Mouse (Mus musculus): ENCODE results near the gene Rbm48. TPM values are rescaled to one million over a fixed set of nuclear protein-coding genes. Genes with fewer than 3 reads are reported as not detected.

Gene Rbm48
- polyA plus RNA-seq, 1 experiment from 2014 or later = 15.6 TPM

DNA sequence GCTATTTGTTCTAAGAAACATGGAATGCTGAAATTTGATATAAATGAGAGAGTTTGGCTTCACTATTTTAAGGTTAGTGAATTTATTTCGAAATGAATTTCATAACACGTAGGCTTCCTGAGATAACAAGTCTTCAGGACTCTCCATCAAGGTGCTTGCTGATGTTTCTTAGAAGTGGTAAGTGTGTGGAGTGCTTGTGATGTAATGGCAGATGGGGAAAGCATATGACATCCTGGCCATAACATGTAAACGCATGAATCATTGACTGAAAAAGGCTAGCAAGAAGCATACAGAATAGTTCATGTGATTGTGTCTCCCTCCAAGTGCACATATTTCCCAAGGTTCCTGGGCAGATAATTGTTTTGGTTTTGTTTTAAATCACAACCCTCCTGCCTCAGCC, 4.4 kb upstream of the Rbm48 start:
- Histone ChIP-seq H3K36me3 (peaks cover 10% of the 10 kb centered on the region), H3K9ac (replicated peaks) (no peak overlapping the region), H3K27me3 (no peaks in the 10 kb centered on the region), H3K4me1 (peaks cover 6% of the 10 kb centered on the region; the same call in 1 of the 2 replicates), H3K9me3 (no peaks in the 10 kb centered on the region), H3K4me3 (no peak overlapping the region), H3K27ac (replicated peaks) (no peak overlapping the region), H3K4me2 (replicated peaks) (no peak overlapping the region)
- WGBS = 92% methylated on average over 3 of the region's 3 CpGs
- no peak for ATAC-seq (ENCODE audit: low FRiP score, low read depth)

DNA sequence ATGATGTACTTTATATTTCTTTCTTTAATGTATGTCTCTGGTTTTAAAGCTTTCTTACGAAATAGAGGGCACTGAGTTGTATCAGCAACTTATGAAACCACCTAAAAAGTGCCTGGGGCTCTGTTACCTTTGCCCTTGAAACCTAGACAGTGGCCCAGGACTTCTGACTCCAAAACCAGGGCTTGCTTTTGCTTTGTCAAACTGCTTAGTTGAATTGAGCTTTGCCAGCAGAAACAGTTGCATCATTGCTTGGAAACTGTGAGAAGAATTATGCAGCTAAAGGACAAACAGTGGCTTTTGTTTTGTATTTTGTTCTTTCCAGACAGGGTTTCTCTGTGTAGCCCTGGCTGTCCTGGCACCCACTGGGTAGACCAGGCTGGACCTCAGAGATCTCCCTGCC, 3.9 kb upstream of the Rbm48 start:
- no peak overlapping the region for H3K27ac ChIP-seq (replicated peaks)
- no peaks in the 10 kb centered on the region for H3K27me3 ChIP-seq
- H3K4me2 ChIP-seq (replicated peaks) = no peak overlapping the region
- WGBS = 95% methylated on average over 1 of the region's 1 CpGs
- ATAC-seq (ENCODE audit: low FRiP score, low read depth) = no peak
- no peaks in the 10 kb centered on the region for H3K9me3 ChIP-seq
- peaks cover 9% of the 10 kb centered on the region for H3K4me1 ChIP-seq
- no peak overlapping the region for H3K9ac ChIP-seq (replicated peaks)
- peaks cover 5% of the 10 kb centered on the region; the same call in 1 of the 2 replicates for H3K36me3 ChIP-seq
- no peak overlapping the region for H3K4me3 ChIP-seq

DNA sequence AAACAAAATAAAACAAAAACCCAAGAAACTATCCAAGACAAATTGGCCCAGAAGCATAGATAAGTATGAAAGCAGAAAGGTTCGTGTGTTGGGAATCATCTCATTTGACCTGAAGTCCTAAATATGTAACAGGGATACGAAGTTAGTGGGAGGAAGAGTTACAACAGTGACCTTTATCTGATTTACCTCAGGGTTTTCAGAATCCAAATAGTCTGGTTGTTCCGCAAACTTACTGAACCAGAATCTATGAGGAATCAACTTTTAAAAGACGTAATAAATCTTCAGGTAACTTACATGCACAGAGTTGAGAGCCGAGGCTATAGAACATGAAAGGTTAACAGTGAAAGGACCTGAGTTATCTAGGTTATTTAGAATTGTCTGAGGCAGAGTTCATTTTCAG, 2.4 kb upstream of the Rbm48 start:
- Histone ChIP-seq H3K4me1 (peaks cover 15% of the 10 kb centered on the region), H3K9me3 (no peaks in the 10 kb centered on the region), H3K4me3 (no peak overlapping the region), H3K9ac (replicated peaks) (no peak overlapping the region), H3K4me2 (replicated peaks) (no peak overlapping the region), H3K36me3 (no peaks in the 10 kb centered on the region), H3K27ac (replicated peaks) (no peak overlapping the region), H3K27me3 (no peaks in the 10 kb centered on the region)
- 92% methylated on average over 5 of the region's 5 CpGs for WGBS
- no peak for ATAC-seq (ENCODE audit: low FRiP score, low read depth)

DNA sequence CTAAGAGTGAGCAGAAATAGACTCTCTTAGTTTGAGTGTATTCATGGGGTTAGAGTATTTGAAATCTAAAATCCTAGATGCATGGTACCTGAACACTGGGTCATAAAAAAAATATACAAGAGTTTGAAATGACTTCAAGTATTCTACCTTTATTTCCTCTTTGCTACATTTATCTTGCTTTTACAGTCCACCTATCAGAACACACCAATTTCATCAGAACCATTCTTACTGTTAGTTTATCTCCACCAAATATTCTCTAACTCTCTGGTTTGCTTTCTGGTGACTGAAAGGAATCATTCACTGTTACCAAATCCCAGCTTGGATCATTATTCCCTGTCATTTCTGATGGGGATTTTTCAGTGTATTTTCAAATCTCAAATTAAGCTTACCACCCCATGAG, 786 bp upstream of the Rbm48 start:
- Histone ChIP-seq H3K27ac (replicated peaks) (no peak overlapping the region), H3K27me3 (no peaks in the 10 kb centered on the region), H3K9me3 (no peaks in the 10 kb centered on the region), H3K4me2 (replicated peaks) (peak overlapping the region; percentile 79), H3K4me1 (peaks cover 15% of the 10 kb centered on the region), H3K9ac (replicated peaks) (0 out of 2 replicates have a peak overlapping the region, but pooled peaks have one; percentile 60), H3K4me3 (peak overlapping the region; percentile 73), H3K36me3 (0 out of 2 replicates have a peak, but pooled peaks cover under 1% of the 10 kb centered on the region)
- no peak for ATAC-seq (ENCODE audit: low FRiP score, low read depth)

DNA sequence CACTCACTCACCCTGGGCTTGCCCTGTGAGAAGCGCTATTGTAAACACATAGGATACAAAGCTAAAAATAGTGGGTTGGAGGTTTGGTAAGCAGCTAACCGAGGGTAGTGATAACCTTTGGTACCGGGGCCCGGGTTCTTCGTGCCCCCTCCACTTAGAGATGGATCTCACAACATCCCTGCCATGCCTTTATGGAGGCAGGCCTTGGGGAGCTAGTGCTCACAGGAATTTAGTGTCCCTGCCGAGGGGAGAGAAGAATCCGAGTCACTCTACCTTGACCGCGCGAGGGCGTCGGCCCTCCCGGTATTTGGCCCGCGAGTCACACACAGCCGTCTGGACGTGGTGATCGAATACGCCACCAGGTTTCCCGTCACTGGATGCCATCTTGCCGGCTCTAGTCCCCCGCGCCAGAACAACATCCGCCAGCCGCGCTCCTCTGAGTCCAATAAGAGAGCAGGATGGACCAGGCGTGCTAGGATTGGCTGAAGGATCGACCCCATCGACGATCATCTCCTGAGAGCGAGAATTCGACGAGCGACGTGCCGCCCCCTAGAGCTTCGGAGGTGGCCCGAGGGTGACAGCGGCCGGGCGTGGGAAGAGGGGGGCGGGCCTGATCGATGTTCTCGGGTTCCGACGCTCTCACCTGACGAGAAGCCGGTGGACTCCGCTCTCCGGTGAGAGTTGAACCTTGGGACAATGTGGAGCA, 539 bp downstream of the Rbm48 start, which contains the start of gene Pex1:
TSS of gene Pex1 (plus strand) at position 374 of the 706 bp plus-strand sequence.
- peak within 1 kb of the TSS; percentile 79 for H3K4me2 ChIP-seq (replicated peaks)
- H3K9me3 ChIP-seq = no peaks in the 10 kb centered on the region
- H3K27ac ChIP-seq (replicated peaks) = peak within 1 kb of the TSS; percentile 58
- peaks cover 15% of the 10 kb centered on the region for H3K4me1 ChIP-seq
- peak within 1 kb of the TSS; percentile 73 for H3K4me3 ChIP-seq
- ATAC-seq (ENCODE audit: low FRiP score, low read depth) = peak; percentile 97
- H3K36me3 ChIP-seq = peaks cover 13% of the 10 kb centered on the region
- peak within 1 kb of the TSS; percentile 65 for H3K9ac ChIP-seq (replicated peaks)
- no peaks in the 10 kb centered on the region for H3K27me3 ChIP-seq
- WGBS = under 1% methylated on average over 50 of the region's 50 CpGs

DNA sequence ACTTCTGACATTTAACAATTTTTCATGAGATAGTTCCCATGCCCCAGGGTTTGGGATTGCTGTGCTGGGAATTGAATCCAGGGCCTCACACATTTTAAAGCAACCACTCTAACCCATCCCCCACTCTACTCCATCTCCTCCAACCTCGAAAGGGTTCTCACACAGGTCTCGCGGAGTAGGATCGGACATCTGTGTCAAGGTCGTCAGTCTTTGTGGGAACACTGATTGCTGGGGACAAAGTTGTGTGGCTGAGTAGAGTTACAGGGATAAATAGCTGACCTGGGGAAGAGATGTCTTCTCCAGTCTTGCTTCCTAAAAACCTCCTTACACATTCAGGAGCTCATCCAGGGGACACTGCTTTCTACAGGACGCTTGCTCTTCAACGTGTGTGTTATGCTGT, 17.3 kb downstream of the Rbm48 start:
- Histone ChIP-seq H3K4me2 (replicated peaks) (no peak overlapping the region), H3K4me1 (no peaks in the 10 kb centered on the region), H3K9me3 (no peaks in the 10 kb centered on the region), H3K27me3 (no peaks in the 10 kb centered on the region), H3K9ac (replicated peaks) (no peak overlapping the region), H3K4me3 (no peak overlapping the region), H3K27ac (replicated peaks) (no peak overlapping the region), H3K36me3 (peaks cover 93% of the 10 kb centered on the region)
- no peak for ATAC-seq (ENCODE audit: low FRiP score, low read depth)
- 94% methylated on average over 7 of the region's 7 CpGs for WGBS

DNA sequence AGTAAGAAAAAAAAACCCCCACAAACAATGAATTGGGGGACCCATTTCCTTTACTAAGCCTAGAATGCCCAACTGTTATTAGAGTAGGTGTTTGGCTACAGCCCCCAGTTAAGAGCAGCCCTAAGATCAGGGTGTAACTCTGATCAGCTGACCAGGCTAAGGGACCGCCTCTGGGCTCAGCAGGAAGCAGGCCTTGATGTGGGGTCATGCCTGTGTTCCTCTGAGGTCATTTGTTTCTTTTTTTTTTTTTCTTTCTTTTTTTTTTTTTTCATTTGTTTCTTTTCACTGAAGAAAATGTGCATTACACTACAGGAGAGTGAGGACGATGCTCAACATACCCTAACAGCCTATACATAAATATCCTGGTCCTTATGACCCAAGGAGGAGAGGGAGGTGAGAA, 18.4 kb downstream of the Rbm48 start:
- peaks cover 93% of the 10 kb centered on the region for H3K36me3 ChIP-seq
- no peaks in the 10 kb centered on the region for H3K27me3 ChIP-seq
- no peak for ATAC-seq (ENCODE audit: low FRiP score, low read depth)
- H3K4me2 ChIP-seq (replicated peaks) = no peak overlapping the region
- H3K9ac ChIP-seq (replicated peaks) = no peak overlapping the region
- no peaks in the 10 kb centered on the region for H3K4me1 ChIP-seq
- WGBS = 92% methylated on average over 2 of the region's 2 CpGs
- H3K27ac ChIP-seq (replicated peaks) = no peak overlapping the region
- no peaks in the 10 kb centered on the region for H3K9me3 ChIP-seq
- no peak overlapping the region for H3K4me3 ChIP-seq

DNA sequence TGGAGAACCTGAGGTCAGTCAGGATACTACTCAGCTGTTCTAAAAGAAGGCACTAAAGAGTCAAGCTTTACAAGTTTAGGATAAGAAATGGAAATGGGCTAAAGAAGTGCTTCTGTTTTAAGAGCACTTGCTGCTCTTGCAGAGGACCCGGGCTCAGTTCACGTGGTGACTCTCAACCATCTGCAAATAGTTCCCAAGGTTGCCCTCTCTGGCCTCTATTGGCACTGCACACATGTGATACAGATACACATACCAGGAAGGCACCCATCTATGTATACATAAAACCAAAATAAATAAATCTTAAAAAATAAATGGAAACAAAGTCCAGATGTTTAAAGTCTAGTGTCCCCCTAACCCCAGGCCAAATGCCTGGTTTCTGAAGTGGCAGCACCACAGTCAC, 21.6 kb downstream of the Rbm48 start:
- H3K4me2 ChIP-seq (replicated peaks) = no peak overlapping the region
- no peak for ATAC-seq (ENCODE audit: low FRiP score, low read depth)
- no peaks in the 10 kb centered on the region for H3K9me3 ChIP-seq
- no peaks in the 10 kb centered on the region for H3K4me1 ChIP-seq
- WGBS = 97% methylated on average over 2 of the region's 2 CpGs
- H3K36me3 ChIP-seq = peaks cover 96% of the 10 kb centered on the region
- no peaks in the 10 kb centered on the region for H3K27me3 ChIP-seq
- H3K9ac ChIP-seq (replicated peaks) = no peak overlapping the region
- H3K27ac ChIP-seq (replicated peaks) = no peak overlapping the region
- H3K4me3 ChIP-seq = no peak overlapping the region

DNA sequence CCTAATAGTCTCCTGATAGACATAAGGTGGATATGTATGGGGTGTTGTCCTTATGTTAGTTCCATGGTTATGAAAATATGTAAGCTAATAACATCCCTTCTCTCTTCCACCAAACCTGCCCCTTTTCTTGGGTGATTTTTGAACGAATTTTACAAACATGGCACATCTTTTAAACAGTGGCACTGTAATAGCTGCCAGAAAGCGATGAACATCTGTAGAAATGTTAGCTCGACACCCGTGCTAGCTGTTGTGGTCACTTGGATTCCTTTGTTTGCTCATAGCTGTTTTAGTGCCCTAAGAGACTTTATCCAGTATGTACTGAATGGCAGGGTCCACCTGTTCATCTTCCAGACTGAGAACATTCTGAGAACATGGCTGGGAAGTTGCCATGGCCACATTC, 25.1 kb downstream of the Rbm48 start, which contains the start of gene 1700109H08Rik:
TSS of gene 1700109H08Rik (plus strand) at position 301 of the 400 bp plus-strand sequence.
- H3K4me2 ChIP-seq (replicated peaks) = no peak within 1 kb of the TSS
- H3K4me1 ChIP-seq = no peaks in the 10 kb centered on the region
- 97% methylated on average over 4 of the region's 4 CpGs for WGBS
- H3K27ac ChIP-seq (replicated peaks) = no peak within 1 kb of the TSS
- H3K9ac ChIP-seq (replicated peaks) = no peak within 1 kb of the TSS
- peaks cover 92% of the 10 kb centered on the region for H3K36me3 ChIP-seq
- H3K9me3 ChIP-seq = no peaks in the 10 kb centered on the region
- no peaks in the 10 kb centered on the region for H3K27me3 ChIP-seq
- ATAC-seq (ENCODE audit: low FRiP score, low read depth) = no peak
- no peak within 1 kb of the TSS for H3K4me3 ChIP-seq

DNA sequence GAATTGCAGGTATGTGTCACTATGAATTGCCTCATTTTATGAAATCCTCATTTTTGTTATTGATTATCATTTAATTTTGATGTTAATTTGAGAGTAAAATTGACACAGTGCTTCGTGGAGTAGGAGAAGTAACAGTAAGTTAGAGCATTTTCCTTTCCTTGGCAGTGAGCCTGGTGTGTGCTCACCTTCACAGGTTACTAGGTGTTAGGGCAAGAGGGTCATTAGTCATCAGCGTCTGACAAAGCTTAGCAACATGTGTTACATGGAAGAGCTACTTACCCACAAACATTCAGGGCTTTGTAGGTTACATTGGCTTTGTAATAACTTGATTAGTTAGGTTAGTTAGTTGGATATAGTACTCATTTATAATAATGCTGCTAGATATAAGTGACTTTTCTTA, 42.2 kb downstream of the Rbm48 start:
- Histone ChIP-seq H3K4me3 (no peak overlapping the region), H3K9me3 (no peaks in the 10 kb centered on the region), H3K9ac (replicated peaks) (no peak overlapping the region), H3K36me3 (peaks cover 27% of the 10 kb centered on the region), H3K4me1 (no peaks in the 10 kb centered on the region), H3K27me3 (no peaks in the 10 kb centered on the region), H3K4me2 (replicated peaks) (no peak overlapping the region), H3K27ac (replicated peaks) (no peak overlapping the region)
- WGBS = 94% methylated on average over 2 of the region's 2 CpGs
- no peak for ATAC-seq (ENCODE audit: low FRiP score, low read depth)

DNA sequence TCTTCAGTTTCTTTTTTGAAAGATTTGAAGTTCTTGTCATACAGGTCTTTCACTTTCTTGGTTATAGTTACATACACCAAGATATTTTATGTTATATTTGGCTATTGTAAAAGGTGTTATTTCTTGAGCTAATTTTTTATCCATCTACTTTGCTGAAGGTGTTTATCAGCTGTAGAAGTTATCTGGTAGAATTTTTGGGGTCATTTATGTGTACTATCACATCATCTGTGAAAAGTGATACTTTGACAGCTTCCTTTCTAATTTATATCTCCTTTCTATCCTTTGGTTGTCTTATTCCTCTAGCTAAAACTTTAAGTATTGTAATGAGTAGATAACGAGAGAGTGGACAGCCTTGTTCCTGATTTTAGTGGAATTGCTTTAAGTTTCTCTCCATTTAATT, 44.9 kb downstream of the Rbm48 start:
- H3K4me1 ChIP-seq = no peaks in the 10 kb centered on the region
- WGBS = 97% methylated on average over 1 of the region's 1 CpGs
- H3K27ac ChIP-seq (replicated peaks) = no peak overlapping the region
- no peaks in the 10 kb centered on the region for H3K9me3 ChIP-seq
- H3K9ac ChIP-seq (replicated peaks) = no peak overlapping the region
- H3K36me3 ChIP-seq = peaks cover 20% of the 10 kb centered on the region
- ATAC-seq (ENCODE audit: low FRiP score, low read depth) = no peak
- H3K4me2 ChIP-seq (replicated peaks) = no peak overlapping the region
- no peak overlapping the region for H3K4me3 ChIP-seq
- H3K27me3 ChIP-seq = no peaks in the 10 kb centered on the region

DNA sequence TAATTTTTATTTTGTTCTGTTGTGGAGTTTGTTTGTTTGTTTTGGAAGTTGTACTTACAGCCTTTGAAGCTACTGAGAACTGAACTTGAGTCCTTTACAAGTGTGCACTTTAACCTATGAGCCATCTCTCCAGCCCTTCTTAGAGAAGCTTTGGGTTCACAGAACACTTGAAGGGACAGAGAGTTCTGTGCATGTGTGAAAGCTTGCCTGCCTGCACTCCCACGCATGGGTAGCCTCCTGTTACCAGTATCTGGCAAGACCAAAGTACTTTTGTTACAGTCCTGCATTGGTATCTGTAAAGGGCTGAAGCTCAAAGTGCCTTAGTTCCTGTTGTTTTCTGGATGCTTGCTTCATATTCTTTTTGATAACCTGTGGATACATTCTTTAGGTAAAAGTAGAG, 50.2 kb downstream of the Rbm48 start:
- no peak for ATAC-seq (ENCODE audit: low FRiP score, low read depth)
- no peak overlapping the region for H3K9ac ChIP-seq (replicated peaks)
- H3K4me3 ChIP-seq = no peak overlapping the region
- H3K27ac ChIP-seq (replicated peaks) = no peak overlapping the region
- peaks cover 13% of the 10 kb centered on the region for H3K4me1 ChIP-seq
- H3K36me3 ChIP-seq = peaks cover 4% of the 10 kb centered on the region; the same call in 1 of the 2 replicates
- WGBS = 84% methylated on average over 1 of the region's 1 CpGs
- no peak overlapping the region for H3K4me2 ChIP-seq (replicated peaks)
- H3K9me3 ChIP-seq = no peaks in the 10 kb centered on the region
- H3K27me3 ChIP-seq = no peaks in the 10 kb centered on the region

DNA sequence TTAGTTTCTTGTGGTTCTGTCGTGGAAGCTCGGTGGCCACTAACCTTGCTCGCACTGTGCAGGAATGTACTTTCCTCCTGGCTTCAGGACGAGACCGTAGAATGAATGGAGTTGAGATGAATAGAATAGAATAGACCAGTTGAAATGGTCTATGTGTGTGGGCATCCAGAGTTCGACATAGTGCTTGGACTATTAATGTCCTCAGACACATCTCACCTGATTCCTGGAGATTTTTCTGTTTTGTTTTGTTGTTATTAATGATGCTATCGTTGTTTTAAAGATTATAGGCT, 52.0 kb downstream of the Rbm48 start:
- Histone ChIP-seq H3K27me3 (no peaks in the 10 kb centered on the region), H3K4me1 (peaks cover 13% of the 10 kb centered on the region), H3K4me2 (replicated peaks) (peak overlapping the region; percentile 72), H3K36me3 (peaks cover 4% of the 10 kb centered on the region; the same call in 1 of the 2 replicates), H3K4me3 (peak overlapping the region; percentile 90), H3K27ac (replicated peaks) (no peak overlapping the region), H3K9ac (replicated peaks) (peak overlapping the region; percentile 87), H3K9me3 (no peaks in the 10 kb centered on the region)
- ATAC-seq (ENCODE audit: low FRiP score, low read depth) = peak; percentile 19; the same call in 1 of the 2 replicates
- 9% methylated on average over 7 of the region's 7 CpGs for WGBS

Measured in midbrain, embryonic 12.5 days (tissue).